Mouse (Mus musculus): ENCODE data around the gene Prdm16.

The Prdm16 gene

DNA sequence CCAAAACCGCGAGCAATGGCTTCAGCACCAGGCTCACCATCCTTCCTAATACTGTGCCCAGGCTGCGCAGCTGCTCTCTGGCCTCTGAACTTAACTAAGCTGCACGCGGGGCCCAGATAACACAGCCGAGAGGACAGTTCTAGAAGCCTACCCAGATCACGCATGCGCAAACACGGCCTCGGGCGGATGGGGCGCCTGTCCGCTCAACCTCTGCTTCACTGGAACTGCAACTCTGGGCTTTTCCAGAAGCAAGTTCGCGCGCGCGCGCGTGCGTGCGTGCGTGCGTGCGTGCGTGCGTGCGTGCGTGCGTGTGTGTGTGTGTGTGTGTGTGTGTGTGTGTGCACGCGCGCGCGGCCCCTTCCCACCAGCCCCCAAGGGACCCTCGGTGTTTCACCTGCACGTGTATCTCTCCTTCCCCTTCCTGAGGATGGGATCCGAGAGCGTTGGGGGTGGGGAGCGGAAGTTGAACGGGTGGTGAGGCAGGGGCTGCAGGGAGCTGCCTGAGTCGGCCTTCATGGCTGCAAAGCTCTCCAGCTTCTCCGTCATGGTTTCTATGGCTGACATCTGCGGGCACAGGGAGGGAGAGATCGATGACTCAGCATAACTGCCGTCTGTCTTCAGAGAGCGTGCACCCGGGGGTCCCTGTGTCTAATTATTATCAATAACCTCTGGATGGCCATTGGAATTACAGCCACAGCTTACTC lies 301.8 kb downstream of the Prdm16 start:
- no peak for DNase-seq (ENCODE audit: low spot score in 2 of 2)

GRCm38 (mm10) chr4:154333300-154333699 lies 303.4 kb downstream of the Prdm16 start:
- DNase-seq (ENCODE audit: low spot score in 2 of 2) = no peak

DNA sequence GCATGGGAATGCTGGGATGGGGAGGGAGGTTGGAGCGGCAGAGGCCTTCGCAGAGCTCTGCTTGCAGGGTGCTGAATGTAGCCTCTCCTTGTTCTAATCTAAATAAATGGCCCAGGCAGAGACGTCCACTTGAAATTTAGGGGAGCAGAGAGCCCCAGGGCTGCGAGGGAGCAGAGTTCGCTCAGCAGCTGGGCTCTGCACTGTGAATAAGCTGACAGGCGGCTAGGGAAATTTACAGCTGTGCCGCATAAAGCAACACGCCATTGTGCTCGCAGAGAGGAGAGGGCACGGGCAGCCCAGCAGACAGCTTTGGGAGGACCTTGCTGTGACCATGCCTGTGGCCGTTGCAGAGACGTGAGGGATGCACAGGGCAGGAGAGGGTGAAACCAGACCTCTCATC lies 305.4 kb downstream of the Prdm16 start:
- DNase-seq (ENCODE audit: low spot score in 2 of 2) = no peak

DNA sequence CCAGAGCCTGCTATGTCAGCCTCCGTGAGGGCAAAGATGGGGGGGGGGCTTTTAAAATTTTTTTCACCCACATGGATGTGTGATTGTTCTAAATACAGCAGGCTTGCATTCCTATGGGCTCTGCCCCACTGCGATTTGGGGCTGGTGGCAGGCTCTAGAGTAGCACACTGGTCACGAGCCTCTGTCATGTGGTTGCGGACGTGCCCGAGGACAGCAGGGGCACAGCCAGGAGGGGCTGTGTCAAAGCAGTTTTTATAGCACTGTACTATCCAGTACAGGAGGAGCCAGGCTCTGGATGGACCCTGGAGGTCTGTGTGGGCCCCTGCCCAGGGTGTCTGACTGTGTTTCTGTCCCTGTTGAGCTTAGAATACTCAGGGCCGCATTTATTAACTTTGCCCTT lies 306.7 kb downstream of the Prdm16 start:
- DNase-seq (ENCODE audit: low spot score in 2 of 2) = no peak

DNA sequence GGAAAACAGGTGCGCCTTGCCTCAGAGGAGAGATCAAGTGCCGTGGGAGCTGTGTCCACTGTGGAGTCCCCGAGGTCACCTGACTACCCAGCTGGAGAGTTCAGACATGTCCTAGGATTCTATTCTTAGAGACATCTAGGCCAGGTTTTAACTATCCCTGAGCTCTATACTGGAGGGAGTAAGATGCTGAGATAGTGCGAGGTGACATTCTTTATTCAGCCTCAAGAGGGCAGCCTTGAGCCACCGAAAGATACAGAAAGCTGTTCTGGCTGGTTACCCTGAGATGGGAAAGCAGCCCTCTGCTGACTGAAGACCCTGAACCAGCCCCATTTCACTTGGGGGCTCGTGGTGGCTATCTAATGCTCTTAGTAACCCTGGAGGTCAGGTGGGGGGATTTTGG lies 307.8 kb downstream of the Prdm16 start:
- DNase-seq (ENCODE audit: low spot score in 2 of 2) = peak; percentile 89

GRCm38 (mm10) chr4:154328431-154328830 lies 308.2 kb downstream of the Prdm16 start:
- no peak for DNase-seq (ENCODE audit: low spot score in 2 of 2)

DNA sequence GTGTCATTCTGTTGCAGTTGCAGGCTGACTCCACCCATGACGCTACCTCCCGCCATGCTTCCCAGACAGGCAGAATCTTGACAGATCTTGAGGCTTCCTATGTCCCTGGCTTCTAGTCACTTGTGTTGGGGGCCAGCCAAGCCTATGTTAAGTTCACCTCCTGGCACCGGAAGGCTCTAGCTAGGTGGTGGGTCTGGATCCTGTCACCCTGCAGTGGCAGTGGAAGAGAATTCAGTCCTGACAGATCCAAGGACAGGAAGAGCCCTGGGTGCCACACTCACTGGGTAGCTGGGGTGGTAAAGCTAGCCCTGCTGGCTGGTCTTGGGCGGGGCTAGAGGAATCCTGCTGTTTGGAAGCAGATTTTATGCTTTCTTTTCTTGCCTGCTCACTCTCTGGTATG lies 311.3 kb downstream of the Prdm16 start:
- no peak for DNase-seq (ENCODE audit: low spot score in 2 of 2)

- DNase-seq (ENCODE audit: low spot score in 2 of 2) = no peak
These were observed 323.1 kb downstream of the Prdm16 start for GRCm38 (mm10) chr4:154313622-154313967.

GRCm38 (mm10) chr4:154312935-154313621 lies 323.6 kb downstream of the Prdm16 start:
- DNase-seq (ENCODE audit: low spot score in 2 of 2) = peak; percentile 9 to 12

DNA sequence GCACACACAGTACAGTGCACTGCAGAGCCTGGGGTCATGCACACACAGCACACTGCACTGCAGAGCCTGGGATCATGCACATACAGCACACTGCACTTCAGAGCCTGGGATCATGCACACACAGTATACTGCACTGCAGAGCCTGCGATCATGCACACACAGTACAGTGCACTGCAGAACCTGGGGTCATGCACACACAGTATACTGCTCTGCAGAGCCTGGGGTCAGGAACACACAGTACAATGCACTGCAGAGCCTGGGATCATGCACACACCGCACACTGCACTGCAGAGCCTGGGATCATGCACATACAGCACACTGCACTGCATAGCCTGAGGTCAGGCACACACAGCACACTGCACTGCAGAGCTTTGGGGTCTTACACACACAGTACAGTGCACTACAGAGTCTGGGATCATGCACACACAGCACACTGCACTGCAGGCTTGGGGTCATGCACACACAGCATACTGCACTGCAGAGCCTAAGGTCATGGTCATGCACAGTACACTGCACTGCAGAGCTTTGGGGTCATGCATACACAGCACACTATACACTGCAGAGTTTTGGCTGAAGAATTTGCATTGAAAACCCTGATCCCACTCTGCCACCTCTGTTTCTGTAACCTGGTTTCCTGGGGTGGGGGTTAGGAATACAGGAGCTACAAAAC lies 324.4 kb downstream of the Prdm16 start:
- DNase-seq (ENCODE audit: low spot score in 2 of 2) = no peak

- no peak for DNase-seq (ENCODE audit: low spot score in 2 of 2)
These were observed 326.0 kb downstream of the Prdm16 start for GRCm38 (mm10) chr4:154310576-154311262.

DNA sequence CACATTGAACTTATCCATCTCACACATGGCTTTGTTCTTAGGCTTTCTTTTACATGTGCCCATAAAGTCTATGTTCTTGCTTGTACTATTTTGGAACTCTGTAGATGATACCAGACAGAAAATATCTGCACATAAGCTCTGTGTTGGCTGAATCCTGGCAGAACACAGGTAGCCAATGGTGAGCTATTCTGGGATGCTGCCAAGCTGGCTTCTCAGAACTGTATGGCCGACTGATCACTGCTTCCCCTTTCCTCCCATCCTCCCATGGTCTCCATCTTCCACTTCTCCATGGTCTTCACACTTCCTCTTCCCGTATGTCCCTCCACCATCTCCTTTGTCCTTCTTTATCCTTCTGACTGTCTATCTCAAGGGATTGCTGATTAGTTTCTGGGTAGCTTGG lies 327.5 kb downstream of the Prdm16 start:
- no peak for DNase-seq (ENCODE audit: low spot score in 2 of 2)

GRCm38 (mm10) chr4:154301466-154301881 lies 335.2 kb downstream of the Prdm16 start, which contains the start of gene Arhgef16:
Gene Arhgef16, minus strand, starts transcription at chr4:154301676.
- DNase-seq (ENCODE audit: low spot score in 2 of 2) = peak; percentile 25 to 49

GRCm38 (mm10) chr4:154299541-154300271 lies 337.0 kb downstream of the Prdm16 start:
- DNase-seq (ENCODE audit: low spot score in 2 of 2) = no peak

DNA sequence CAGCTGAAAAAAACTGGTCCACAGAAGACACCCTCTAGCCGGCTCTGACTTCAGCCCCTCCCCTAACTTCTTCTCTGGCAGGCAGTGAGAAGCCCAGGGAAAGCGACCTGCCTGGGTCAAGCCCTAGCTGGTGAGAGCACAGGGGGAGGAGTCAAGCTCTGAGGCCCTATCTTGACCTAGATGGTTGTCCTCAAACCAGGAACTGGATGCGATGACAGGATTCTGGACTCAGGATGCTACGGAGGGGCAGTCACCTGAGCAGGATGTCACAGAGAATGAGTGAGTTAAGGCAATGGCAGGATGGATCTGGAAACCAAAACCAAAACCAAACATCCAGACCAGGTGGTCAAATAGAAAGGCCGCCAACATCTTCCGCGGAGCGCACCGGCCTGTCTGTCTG lies 338.9 kb downstream of the Prdm16 start:
- no peak for DNase-seq (ENCODE audit: low spot score in 2 of 2)

DNA sequence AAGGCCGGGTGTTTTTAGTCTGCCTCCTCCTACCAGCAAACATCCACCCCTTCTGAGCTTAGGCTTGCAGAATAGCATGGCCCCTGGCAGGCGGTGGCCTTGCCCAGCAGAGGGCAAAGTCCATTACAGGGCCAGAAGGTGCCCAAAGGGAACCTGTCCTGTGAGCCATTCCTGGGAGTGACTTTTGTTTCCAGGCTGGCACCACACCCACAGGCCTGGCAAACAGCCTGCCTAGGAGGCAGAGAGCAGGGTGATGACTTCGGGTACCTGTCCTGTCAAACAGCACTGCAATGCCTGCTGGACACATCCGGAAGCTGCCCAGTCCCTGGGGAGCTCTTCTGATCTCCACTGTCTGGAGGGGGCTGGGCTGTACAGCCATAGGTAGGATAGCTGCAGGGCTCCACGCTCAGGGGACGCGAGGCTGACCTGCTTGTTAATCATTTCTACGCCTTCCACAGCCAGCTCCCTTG lies 342.4 kb downstream of the Prdm16 start:
- DNase-seq (ENCODE audit: low spot score in 2 of 2) = no peak

DNA sequence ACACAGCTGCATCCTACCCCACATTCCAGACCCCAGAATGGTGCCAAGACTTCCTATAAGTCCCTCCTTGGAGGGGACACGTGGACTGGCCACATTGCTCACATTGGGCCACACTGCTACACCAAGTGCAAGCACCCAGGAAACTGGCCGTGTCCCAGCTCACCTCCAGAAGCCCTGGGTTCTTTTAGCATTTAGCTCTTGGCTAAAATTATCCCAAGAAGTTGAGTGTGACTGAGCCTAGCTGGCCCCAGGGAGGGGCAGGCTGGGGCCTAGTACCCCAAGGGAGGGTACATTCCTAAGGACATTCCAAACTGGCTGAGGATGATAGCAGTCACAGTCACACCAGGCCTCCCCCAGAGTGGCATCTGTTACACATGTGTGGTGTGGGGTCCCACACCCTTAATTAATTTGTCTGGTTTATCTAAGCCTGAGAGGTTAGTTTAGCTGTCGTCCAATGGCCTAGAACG lies 342.9 kb downstream of the Prdm16 start:
- DNase-seq (ENCODE audit: low spot score in 2 of 2) = no peak

DNA sequence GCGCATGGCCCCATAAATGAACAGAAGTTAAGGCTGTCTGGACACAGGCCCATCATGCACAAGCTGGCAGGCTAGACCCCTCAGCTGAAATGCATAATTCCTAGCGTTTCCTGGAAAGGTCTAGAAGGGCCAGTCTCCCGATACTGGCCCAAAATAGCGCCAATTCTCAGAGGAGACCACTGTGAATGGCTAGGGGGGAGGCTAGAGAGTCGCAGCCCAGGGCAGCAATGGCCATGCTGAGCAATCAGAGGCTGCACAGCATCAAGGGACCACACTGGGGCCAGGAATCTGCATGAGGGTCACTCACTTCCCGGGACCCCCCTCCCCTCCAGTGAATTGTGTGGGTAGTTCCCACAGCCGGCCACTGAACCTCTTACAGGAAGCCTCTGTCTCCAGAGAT lies 353.0 kb downstream of the Prdm16 start:
- DNase-seq (ENCODE audit: low spot score in 2 of 2) = no peak

- no peak for DNase-seq (ENCODE audit: low spot score in 2 of 2)
These were observed 357.2 kb downstream of the Prdm16 start for GRCm38 (mm10) chr4:154279481-154279880.

GRCm38 (mm10) chr4:154273000-154273399 lies 363.7 kb downstream of the Prdm16 start:
- peak; percentile 39 to 44 for DNase-seq (ENCODE audit: low spot score in 2 of 2)

GRCm38 (mm10) chr4:154269520-154269919 lies 367.2 kb downstream of the Prdm16 start:
- no peak for DNase-seq (ENCODE audit: low spot score in 2 of 2)

Data from right cerebral cortex, adult 2 months (tissue).